Mouse (Mus musculus): ENCODE data around the gene Zbtb21. TPM values are rescaled to one million over a fixed set of nuclear protein-coding genes. Genes with fewer than 3 reads are reported as not detected.

Gene Zbtb21
- polyA plus RNA-seq, 1 experiment from 2014 or later = 15.1 TPM

DNA sequence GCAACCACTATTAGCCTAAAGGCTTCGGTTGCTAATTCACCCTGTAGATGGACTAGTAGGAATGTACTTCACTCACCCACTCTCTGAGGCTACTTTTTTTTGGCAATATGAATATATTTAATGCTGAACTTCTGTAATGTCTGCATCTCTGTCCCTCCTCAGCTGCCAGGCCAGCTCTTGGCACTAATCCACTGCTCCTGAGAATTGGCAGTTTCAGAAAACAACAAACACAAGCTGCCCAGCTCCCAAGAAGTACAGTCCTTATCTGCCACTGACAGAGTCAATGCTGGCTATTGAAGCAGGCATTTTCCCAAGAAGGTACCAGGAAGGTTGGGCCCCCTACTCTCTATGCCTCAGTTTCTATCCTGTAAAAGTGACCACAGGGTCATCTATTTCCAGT, 53.1 kb downstream of the Zbtb21 start:
- H3K9ac ChIP-seq = no peak overlapping the region
- no peak for ATAC-seq (ENCODE audit: low FRiP score)
- no peak overlapping the region for H3K27ac ChIP-seq
- no peaks in the 10 kb centered on the region for H3K9me3 ChIP-seq (replicated peaks)
- 97% methylated on average over 1 of the region's 1 CpGs for WGBS
- no peak overlapping the region for H3K4me2 ChIP-seq (replicated peaks)
- no peaks in the 10 kb centered on the region for H3K4me1 ChIP-seq
- no peaks in the 10 kb centered on the region for H3K36me3 ChIP-seq
- H3K4me3 ChIP-seq = no peak overlapping the region
- H3K27me3 ChIP-seq = no peaks in the 10 kb centered on the region

- Histone ChIP-seq H3K4me1 (no peaks in the 10 kb centered on the region), H3K27ac (no peak overlapping the region), H3K36me3 (no peaks in the 10 kb centered on the region), H3K4me3 (no peak overlapping the region), H3K9me3 (replicated peaks) (no peaks in the 10 kb centered on the region), H3K9ac (no peak overlapping the region), H3K27me3 (no peaks in the 10 kb centered on the region), H3K4me2 (replicated peaks) (no peak overlapping the region)
- ATAC-seq (ENCODE audit: low FRiP score) = no peak
- WGBS = 87% methylated on average over 6 of the region's 6 CpGs
Observed at GRCm38 (mm10) chr16:97907496-97907895, 54.9 kb downstream of the Zbtb21 start.

DNA sequence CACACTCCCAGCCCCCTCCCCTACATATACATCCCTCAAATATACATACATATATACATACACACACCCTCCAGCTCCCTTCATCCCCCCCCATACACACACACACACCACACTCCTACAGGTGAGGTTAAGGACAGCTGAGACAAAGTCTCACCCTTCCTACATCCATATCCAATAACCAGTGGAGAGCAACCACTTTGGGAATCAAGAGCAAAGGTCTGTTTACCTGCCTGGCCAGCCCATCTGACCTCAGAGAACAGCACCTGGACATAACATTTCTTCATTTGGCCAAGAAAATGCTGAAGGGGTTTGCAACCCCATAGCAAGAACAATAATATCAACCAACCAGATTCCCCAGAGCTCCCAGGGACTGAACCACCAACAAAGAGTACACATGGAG, 56.1 kb downstream of the Zbtb21 start:
- no peak overlapping the region for H3K9ac ChIP-seq
- no peak overlapping the region for H3K4me3 ChIP-seq
- no peak overlapping the region for H3K27ac ChIP-seq
- no peaks in the 10 kb centered on the region for H3K4me1 ChIP-seq
- ATAC-seq (ENCODE audit: low FRiP score) = no peak
- no peaks in the 10 kb centered on the region for H3K36me3 ChIP-seq
- no peaks in the 10 kb centered on the region for H3K9me3 ChIP-seq (replicated peaks)
- H3K27me3 ChIP-seq = no peaks in the 10 kb centered on the region
- no peak overlapping the region for H3K4me2 ChIP-seq (replicated peaks)

DNA sequence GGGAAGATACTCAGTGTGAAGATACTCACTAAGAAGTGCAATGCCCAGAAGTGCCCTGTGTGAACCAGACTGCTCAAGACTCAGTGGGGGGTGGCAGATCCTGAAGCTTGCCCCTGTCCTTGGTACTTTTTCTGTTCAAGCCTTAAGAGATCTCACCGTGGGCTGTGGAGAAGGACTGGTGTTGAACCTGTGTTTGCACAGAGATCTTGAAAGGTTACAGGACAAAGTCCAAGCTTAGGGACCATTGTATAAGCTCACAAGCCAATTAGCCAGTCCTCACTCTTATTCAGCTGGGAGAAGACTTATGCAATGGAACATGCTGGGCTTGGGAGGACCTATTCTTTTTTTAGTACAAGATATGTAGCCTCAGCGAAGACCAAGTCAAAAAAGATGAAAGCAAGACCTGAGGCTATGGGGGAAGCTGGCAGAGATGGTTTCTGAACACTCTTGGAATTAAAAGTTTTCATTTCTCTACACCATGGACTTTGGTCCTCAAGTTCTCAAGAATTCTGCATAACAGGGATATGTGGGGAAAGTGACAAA, 56.9 kb downstream of the Zbtb21 start:
- Histone ChIP-seq H3K9me3 (replicated peaks) (no peaks in the 10 kb centered on the region), H3K9ac (no peak overlapping the region), H3K27ac (no peak overlapping the region), H3K4me1 (no peaks in the 10 kb centered on the region), H3K4me2 (replicated peaks) (no peak overlapping the region), H3K4me3 (no peak overlapping the region), H3K36me3 (no peaks in the 10 kb centered on the region), H3K27me3 (no peaks in the 10 kb centered on the region)
- no peak for ATAC-seq (ENCODE audit: low FRiP score)
- 84% methylated on average over 2 of the region's 2 CpGs for WGBS

- ATAC-seq (ENCODE audit: low FRiP score) = no peak
- H3K36me3 ChIP-seq = no peaks in the 10 kb centered on the region
- no peak overlapping the region for H3K4me3 ChIP-seq
- no peaks in the 10 kb centered on the region for H3K4me1 ChIP-seq
- WGBS = 86% methylated on average over 3 of the region's 3 CpGs
- H3K27ac ChIP-seq = no peak overlapping the region
- no peaks in the 10 kb centered on the region for H3K27me3 ChIP-seq
- H3K9me3 ChIP-seq (replicated peaks) = no peaks in the 10 kb centered on the region
- no peak overlapping the region for H3K4me2 ChIP-seq (replicated peaks)
- H3K9ac ChIP-seq = no peak overlapping the region
Observed at GRCm38 (mm10) chr16:97904035-97904434, 58.4 kb downstream of the Zbtb21 start.

DNA sequence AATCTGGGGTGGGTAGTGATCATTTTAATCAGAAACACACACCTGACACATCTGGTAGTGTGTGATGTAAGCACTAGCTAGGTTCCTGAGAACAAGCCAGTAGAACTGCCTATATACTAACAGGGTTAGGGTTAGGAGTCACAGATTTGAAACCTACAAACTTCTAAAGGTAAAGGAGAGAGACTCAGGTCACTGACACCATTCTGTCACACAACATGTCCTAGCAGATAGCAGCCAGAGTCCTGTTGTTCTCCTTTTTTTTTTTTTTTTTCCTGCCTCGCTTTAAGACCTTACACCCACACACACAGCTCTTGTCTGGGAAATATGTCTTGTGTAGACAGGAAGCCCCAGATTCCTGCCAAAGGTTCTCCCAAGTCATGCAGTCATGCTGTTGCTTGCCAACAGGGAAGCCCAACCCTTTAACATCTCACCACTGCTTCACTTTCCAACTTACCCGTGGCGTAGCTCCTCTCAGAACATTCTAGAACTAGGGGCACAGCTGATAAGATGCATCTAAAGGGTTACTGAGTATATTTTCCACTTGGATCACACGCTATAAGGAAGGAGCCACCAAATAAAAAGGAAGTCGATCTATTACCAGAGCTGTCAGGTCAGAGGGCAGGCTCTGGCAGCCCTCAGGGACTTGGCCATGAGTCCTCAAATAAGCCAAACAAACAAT, 64.9 kb downstream of the Zbtb21 start:
- H3K4me2 ChIP-seq (replicated peaks) = no peak overlapping the region
- peaks cover 3% of the 10 kb centered on the region; the same call in 1 of the 2 replicates for H3K4me1 ChIP-seq
- H3K36me3 ChIP-seq = no peaks in the 10 kb centered on the region
- no peaks in the 10 kb centered on the region for H3K9me3 ChIP-seq (replicated peaks)
- no peak for ATAC-seq (ENCODE audit: low FRiP score)
- H3K9ac ChIP-seq = no peak overlapping the region
- no peak overlapping the region for H3K4me3 ChIP-seq
- WGBS = 74% methylated on average over 5 of the region's 5 CpGs
- no peak overlapping the region for H3K27ac ChIP-seq
- no peaks in the 10 kb centered on the region for H3K27me3 ChIP-seq

Other genes starting within 250 kb of the Zbtb21 start
- 2.2 and 2.8 TPM in 2 replicates for gene Ripk4, start 198.8 kb downstream of the Zbtb21 start, polyA plus RNA-seq (2016; fragmentation: Nextera tagmentation; extraction: Ambion mirVana)
- gene Prdm15, start 110.8 kb downstream of the Zbtb21 start, polyA plus RNA-seq (2016; fragmentation: Nextera tagmentation; extraction: Ambion mirVana) = 15.3 and 17.7 TPM in 2 replicates
- gene C2cd2, start within 50 bp of the Zbtb21 start, polyA plus RNA-seq (2016; fragmentation: Nextera tagmentation; extraction: Ambion mirVana) = 17.6 and 20.4 TPM in 2 replicates
- 17.0 and 17.2 TPM in 2 replicates for gene B230307C23Rik, start 34.7 kb upstream of the Zbtb21 start, polyA plus RNA-seq (2016; fragmentation: Nextera tagmentation; extraction: Ambion mirVana)
- 20.1 and 20.3 TPM in 2 replicates for gene A630089N07Rik, start 119.8 kb upstream of the Zbtb21 start, polyA plus RNA-seq (2016; fragmentation: Nextera tagmentation; extraction: Ambion mirVana)

Data from hindbrain, embryonic 12.5 days (tissue).